Mouse (Mus musculus) lung, adult 2 months (tissue): ENCODE measurements around the gene Prpf4b.

Experiments used
- CTCF ChIP-seq: fragments of 200-500 bp; IDR thresholded peaks from 2 replicates; pipeline ENCODE4 v1.5.1; 2011; ENCODE audit warnings: mild to moderate bottlenecking, low read length, control low read depth; ENCODE audit not compliant: insufficient read depth
- POLR2A ChIP-seq: fragments of 200-500 bp; IDR thresholded peaks from 2 replicates; pipeline ENCODE4 v1.6.1; 2011; ENCODE audit warnings: low read depth, mild to moderate bottlenecking, control low read depth, low read length, borderline replicate concordance; ENCODE audit errors: extremely low read depth

DNA sequence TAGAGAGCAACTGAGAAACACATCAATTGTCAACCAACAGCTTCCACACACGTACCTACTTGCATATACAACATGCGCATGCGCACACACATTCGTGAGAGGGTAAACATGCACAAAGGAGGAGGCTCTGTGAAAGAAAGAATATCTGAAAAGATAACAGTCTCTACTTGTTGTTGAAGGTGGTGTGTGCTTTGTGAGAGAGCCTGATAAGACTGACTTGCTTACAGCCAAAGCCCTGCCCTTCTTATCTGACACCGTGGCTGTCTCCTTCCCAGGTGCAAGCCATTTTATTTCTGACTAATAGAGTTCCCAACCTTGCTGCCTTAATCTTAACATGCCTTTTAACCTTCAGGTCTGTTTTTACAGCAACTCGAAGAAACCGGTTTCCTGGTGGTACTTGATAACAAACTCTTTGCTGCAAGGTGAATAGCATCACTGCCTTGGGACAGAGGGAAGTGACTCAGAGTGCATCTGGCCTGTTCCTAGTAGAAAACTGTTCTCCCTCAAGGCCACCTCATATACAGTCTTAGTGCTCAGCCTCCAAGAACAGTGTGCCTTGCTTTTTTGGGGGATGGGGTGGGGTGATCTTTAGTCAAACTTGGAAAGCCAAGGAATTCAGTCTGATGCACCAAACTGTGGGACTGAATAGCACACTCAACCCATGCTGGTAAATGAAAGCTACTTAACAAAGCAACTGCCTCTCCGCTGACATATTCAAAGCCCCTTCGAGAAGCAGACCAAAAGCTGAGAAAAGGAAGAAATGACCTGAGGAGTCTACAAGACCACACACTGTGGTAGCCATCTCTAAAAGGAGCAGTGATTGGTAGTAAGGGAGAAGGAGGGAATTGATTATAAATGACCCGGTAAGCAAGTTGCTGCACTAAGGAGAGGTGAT, 46.9 kb upstream of the Prpf4b start:
- TF ChIP-seq POLR2A (no peak), CTCF (no peak)
